Mouse (Mus musculus): Measurements from ENCODE around the gene Pkhd1. TPM values are rescaled to one million over a fixed set of nuclear protein-coding genes. Genes with fewer than 3 reads are reported as not detected.
"Not testable (repeated sequence)": the region's sequence is repeated elsewhere in the genome, so short reads cannot be mapped to it uniquely, and the experiment has no call there.

Pkhd1 gene
- polyA plus RNA-seq, 2 experiments from 2014 or later = not detected

- ATAC-seq = no peak
These were observed 357.5 kb downstream of the Pkhd1 start for GRCm38 (mm10) chr1:20260403-20260802.

DNA sequence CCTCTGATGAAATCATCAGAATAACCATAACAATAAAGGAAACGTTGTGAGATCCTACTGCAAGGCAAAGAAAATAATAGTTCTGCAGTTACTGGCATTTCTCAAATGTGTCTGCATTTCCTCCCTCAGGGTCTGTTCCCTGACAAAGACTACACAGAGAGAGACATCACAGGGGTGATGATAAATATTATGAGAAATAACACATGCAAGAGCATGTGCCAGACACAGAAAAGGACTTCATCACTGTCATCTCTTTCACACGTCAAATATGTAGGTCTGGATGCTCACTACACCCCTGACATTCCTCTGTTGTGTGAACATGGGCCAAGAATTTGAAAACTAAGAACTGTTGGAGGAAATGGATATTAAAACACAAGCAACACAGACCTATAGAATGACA lies 369.7 kb downstream of the Pkhd1 start:
- ATAC-seq = no peak

DNA sequence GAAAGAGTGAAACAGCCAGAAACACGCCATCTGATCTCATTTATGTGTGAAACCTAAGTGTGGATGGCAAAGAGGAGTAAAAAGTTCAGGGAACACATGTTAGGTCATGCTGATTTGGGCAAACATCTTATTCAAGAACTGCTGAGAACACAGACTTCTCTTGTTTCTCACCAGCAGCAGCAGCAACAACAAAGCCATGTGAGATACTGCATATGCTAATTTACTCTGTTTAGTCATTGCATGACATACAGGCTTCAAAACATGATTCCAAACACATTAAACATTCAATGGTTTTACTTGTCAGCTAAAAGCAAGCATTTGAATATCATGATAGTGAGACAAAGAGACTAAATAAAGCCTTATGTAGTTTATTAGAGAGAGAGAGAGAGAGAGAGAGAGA lies 401.2 kb downstream of the Pkhd1 start:
- ATAC-seq = no peak

DNA sequence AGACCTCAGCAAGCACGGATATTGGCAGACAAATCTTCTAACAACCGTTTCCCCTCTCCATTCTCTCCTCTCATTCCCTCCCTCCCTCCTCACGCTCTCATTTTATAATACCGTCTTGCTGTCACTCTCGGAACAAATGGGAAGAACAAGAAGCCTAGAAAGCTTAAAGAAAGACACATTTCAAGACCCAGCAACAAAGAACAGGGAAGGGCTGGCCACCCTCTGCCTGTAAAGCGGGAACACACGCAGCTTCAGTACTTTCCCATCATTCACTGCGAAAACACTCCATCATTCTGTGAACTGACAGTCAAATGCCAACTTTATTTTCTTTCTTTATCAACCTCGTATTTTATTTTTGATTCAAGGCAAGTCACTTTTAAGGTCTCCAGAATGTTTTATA lies 427.4 kb downstream of the Pkhd1 start:
- no peak for ATAC-seq

DNA sequence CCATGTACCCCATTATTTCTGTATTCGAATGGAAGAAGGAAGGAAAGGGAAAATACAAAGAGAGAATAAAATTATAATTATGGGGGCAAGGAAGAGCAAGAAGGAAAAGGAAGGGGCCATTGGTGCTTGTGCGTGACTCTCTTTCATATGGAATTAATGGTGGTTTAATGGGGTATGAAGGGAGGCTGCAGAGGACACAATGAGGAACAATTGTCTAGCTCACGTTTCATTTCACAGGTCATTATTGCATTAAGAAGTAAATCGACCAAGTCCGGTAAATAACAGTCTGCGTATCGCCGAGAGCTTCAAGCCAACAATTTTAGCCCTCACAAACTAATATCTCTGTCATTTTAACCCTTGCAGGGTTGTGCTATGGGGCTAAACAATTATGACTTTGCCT lies 437.7 kb downstream of the Pkhd1 start:
- ATAC-seq = no peak

GRCm38 (mm10) chr1:20171199-20171598 lies 446.7 kb downstream of the Pkhd1 start:
- ATAC-seq = no peak

GRCm38 (mm10) chr1:20150627-20151026 lies 467.2 kb downstream of the Pkhd1 start:
- ATAC-seq = not testable (repeated sequence)

GRCm38 (mm10) chr1:20150016-20150415 lies 467.8 kb downstream of the Pkhd1 start:
- no peak for ATAC-seq

DNA sequence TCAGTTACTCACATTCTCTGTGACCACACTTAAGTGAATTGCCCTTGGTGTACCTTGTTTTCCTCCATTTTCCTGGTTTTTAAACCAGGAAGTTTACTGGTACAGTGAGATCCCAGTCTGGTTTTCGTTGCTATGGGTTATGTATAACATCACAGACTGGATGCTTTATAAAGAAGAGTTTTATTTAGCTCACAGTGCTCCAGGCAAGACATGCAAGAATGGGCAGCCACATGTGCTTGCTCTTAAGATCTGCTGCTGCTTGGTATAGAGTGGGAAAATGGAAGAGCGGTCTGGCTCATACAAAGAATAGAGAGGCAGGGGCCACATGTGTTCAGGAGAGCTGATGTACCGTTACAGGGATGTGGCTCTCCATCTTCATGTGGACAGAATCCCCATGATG lies 481.7 kb downstream of the Pkhd1 start:
- ATAC-seq = no peak

GRCm38 (mm10) chr1:20135065-20135618 lies 482.7 kb downstream of the Pkhd1 start:
- no peak for ATAC-seq

- ATAC-seq = no peak
These were observed 484.2 kb downstream of the Pkhd1 start for GRCm38 (mm10) chr1:20133636-20134035.

DNA sequence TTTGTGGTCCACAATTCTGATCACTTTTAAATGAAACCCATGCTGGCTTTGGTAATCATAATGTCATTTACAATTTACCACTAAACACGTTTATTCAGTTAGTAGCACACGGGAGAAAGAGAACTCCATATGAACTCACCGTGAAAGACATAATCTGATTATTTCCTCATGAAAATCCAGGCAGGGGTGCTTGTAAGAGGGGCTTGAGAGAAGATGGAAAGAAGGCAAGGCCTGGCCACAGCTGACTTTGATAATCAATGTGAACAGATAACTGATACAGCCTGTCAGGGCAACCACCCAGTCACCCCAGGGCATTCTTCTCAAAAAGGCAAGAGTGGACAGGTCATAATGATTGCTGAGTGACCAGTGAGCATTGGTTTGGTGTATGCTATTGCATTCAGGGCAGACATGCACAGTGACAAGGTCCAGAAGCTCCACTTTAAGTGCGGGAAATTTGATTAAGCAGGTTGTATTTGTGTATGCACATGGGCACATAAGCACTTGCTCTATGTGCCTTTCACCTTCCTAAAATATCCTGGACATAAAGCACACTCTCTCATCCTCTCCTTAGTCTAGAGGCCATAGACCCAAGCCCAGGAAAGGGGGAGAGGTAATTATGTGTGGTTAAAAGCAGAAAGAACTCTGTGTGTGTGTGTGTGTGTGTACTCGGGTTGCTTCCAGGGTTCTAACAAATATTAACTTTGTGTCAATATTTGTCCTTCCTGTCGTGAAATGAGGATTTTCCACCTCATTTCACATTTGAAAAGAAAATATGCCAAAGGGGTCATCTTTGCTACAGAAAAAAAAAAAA lies 485.9 kb downstream of the Pkhd1 start:
- ATAC-seq = no peak

DNA sequence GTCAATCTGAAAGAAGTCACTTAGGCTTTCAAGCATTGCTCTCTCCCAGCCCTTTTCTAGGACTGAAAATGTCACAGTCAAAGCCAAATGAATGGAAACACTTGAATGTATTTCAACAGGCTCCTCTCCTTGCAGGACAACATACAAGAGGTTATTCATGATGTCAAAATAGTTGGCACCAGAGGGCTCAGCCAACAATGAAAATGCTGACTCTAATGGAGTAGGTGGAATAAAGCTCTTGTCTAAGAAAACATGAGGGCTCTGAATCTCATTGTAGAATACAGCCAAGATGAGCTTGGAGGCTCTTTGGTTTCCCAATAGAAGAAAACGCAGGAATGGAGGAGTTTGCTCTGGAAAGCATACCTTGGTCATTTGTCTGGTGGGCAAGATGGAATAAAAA lies 500.5 kb downstream of the Pkhd1 start:
- no peak for ATAC-seq

DNA sequence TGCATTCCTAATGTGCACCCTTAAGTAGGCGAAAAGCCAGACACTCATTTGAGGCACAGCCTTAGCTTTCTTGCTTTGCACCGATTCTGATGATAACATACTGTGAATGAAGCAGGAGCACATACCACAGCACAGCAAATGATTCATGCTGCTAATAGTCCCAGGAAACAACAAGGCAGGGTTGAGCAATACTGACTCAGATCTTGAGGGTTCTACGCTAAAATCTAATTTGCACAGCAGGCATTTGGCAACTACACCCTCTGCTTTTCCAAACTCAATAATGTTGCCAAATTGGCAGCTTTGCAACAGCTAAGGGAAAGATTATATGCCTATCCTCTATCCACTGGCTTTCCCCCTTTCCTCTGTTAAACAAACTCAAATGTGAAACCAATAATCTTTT lies 548.1 kb downstream of the Pkhd1 start:
- no peak for ATAC-seq

DNA sequence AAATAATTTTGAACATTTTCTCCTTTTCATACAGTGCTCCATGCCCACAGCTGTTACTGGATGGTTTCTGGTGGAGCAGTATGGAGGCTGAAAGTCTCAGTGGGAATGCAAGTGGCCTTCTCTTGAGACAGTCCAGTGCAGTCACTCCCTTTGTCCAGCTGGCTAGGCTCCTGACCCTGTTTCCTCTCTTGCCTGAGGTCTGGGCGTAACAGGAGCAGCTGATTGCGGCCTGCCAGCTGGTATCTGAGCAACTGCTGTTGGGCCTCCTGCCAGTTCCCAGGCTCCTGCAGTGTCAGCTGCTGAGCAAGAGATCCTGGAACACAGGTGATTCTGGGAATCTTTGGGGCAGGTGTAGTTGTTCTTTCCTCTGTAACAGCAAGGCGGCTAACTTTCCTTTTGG lies 559.6 kb downstream of the Pkhd1 start:
- no peak for ATAC-seq

DNA sequence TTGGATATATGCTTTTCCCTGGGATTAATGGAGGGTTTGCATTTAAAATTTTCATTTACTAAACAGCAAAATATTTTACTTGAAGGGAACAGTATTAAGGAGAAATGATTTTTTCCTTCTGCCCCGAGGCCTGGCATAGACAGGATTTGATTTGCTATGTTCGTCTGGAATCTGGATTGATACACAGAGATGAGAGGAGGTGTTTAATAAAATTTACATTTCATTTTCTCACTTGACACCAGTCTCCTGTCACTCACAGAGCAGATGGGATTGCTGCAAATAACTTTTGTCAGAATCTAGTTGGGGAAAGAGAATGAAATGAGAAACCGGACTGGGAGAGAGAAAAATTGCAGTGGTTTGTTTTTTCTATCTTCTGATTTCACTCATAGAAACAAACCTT lies 578.5 kb downstream of the Pkhd1 start:
- no peak for ATAC-seq

DNA sequence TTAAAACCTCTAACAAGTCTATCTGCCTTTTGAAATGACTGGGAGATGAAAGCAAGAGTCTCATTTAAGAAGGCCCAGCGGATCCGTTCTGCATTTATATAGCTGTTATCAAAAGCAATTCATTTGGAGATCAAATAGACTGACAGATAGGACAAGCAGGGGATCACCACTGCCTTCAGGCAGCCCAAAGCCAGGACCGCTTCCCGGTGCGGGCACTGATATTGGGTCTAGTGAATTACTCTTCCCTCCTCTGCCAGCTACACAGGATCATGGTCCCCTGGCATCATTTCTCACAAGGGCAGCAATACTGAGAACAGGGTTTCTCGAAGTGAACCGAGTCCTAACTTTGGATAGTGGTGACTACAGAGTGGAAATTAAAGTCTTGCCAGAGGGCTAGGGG lies 582.6 kb downstream of the Pkhd1 start:
- ATAC-seq = no peak

DNA sequence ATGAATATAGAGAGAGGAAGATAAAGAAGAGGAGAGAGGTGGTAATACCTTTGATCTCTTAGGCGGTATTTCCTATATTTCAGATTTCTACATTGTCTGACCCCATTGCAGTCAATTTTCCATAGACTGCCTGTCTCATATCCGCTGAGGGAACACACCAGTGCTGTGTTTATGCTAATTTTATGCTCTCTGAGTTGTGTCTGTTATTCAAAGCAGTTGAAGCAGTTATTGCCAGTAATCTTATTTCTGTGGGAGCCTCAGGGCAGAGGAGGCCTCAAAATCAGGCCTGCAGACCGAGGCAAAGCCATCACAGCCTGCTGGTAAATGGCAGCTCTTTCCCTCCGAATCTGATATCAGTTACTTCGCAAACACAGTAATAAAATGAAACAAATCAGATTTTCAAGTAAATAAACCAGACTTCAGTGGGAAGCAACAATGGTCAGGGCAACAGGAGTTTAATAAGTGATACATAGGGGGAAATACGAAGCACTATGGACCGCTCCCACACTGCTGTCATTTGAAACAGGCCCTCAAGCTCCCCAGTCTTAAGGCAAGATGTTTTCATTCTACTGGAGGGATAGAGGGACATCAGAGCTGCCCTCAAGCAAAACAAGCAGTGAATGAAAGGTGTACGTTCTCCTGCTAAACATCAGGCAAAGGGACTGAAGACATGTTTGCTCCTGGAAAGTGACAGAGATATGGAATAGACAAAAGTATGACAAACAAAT lies 599.5 kb downstream of the Pkhd1 start:
- no peak for ATAC-seq

GRCm38 (mm10) chr1:20017619-20018018 lies 600.2 kb downstream of the Pkhd1 start:
- no peak for ATAC-seq
